Mouse (Mus musculus) embryonic fibroblast, embryonic 13.5 days (primary cell): ENCODE data around the gene Izumo4.

Experiments used
- CTCF ChIP-seq: IDR thresholded peaks from 2 replicates; pipeline ENCODE4 v1.5.1; 2011; ENCODE audit warnings: mild to moderate bottlenecking, control low read depth, low read length, moderate library complexity, borderline replicate concordance; ENCODE audit not compliant: insufficient read depth
- POLR2A ChIP-seq: IDR thresholded peaks from 2 replicates; pipeline ENCODE4 v1.6.1; 2011; ENCODE audit warnings: low read depth, mild to moderate bottlenecking, control low read depth, low read length, moderate library complexity

DNA sequence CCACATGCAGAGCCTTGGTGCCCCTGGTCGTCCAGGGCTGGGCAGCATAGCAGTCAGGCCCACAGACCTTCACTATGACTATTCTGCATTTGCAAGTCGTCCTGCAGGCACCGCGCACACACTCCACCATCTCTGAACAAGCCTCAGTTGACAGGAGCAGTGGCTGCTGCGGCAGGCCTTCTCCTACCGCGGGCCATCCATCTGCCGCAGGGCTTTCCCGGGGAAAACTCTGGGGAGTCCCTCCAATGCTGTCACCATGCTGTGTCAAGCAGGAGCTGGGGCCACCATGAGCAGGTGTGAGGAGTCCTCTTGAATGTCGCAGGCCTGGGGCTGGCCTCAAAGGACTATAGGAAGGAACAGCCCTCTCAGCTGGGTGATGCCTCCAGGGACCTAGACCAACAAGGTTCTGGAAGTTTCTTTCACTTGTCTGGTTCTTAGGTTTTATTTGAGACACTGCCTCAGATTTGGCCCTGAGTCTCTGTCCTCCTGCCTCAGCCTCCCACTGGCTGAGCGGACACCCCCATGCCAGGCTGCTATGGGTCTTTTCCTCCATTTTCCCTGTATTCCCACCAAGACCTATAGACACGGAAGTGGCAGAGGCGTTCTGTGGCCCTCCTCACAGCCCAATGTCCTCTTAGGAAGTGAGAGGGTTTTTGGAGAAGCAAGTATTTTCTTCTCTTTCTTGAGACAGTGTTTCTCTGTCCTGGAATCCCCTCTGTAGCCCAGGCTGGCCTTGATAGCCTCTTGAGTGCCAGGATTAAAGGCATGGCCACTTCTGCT, 7.6 kb upstream of the Izumo4 start:
- no peak for TF ChIP-seq POLR2A
- no peak for TF ChIP-seq CTCF
